Mouse (Mus musculus) thymus, adult 2 months (tissue): Measurements from ENCODE around the gene Gigyf1. TPM values are rescaled to one million over a fixed set of nuclear protein-coding genes. Genes with fewer than 3 reads are reported as not detected.

Experiments
- DNase-seq: peaks from one replicate; pipeline ENCODE4 v3.0.0; 2021
- H3K27ac ChIP-seq: fragments of 200-500 bp; 2 replicates; pipeline ENCODE4 v1.5.1; 2012; ENCODE audit warnings: low read length, control low read depth; ENCODE audit not compliant: control insufficient read depth, insufficient read depth
- H3K27me3 ChIP-seq: fragments of 200-500 bp; 2 replicates; pipeline ENCODE4 v1.6.1; 2012; ENCODE audit warnings: mild to moderate bottlenecking, low read length, moderate library complexity, mixed read lengths; ENCODE audit not compliant: control insufficient read depth, insufficient read depth
- H3K36me3 ChIP-seq: fragments of 200-500 bp; 2 replicates; pipeline ENCODE4 v1.6.1; 2012; ENCODE audit warnings: mild to moderate bottlenecking, low read length, moderate library complexity; ENCODE audit not compliant: control insufficient read depth, insufficient read depth
- H3K4me1 ChIP-seq: fragments of 200-500 bp; replicated peaks from 2 replicates; pipeline ENCODE4 v1.6.1; 2012; ENCODE audit warnings: low read length; ENCODE audit not compliant: control insufficient read depth, insufficient read depth
- H3K4me3 ChIP-seq: fragments of 200-500 bp; 2 replicates; pipeline ENCODE4 v1.5.1; 2012; ENCODE audit warnings: mild to moderate bottlenecking, low read length, control low read depth, moderate library complexity; ENCODE audit not compliant: control insufficient read depth, insufficient read depth
- CTCF ChIP-seq: fragments of 200-500 bp; IDR thresholded peaks from 2 replicates; pipeline ENCODE4 v1.5.1; 2012; ENCODE audit warnings: mild to moderate bottlenecking, control low read depth, low read length, moderate library complexity, borderline replicate concordance; ENCODE audit not compliant: control insufficient read depth, poor library complexity, insufficient read depth; ENCODE audit errors: extremely low read depth
- POLR2A ChIP-seq: fragments of 200-500 bp; IDR thresholded peaks from 2 replicates; pipeline ENCODE4 v1.6.1; 2012; ENCODE audit warnings: mild to moderate bottlenecking, low read length, control low read depth, moderate library complexity; ENCODE audit not compliant: control insufficient read depth, poor library complexity, insufficient read depth; ENCODE audit errors: extremely low read depth
- WGBS: fragments of 180-500 bp; shearing (Covaris S2); methylation state at CpG from one replicate; pipeline ENCODE4 v1.1.7; 2018; 5-methylcytosine and 5-hydroxymethylcytosine counted together
- polyA plus RNA-seq: library from polyadenylated mRNA; depleted of rRNA; stranded (reverse); fragments of >200 nt; gene quantifications from 2 replicates; pipeline ENCODE4 v1.2.3, GENCODE M21; 2012; rRNA removed

The Gigyf1 gene
- polyA plus RNA-seq, 1 experiment, result 84.3 TPM

GRCm38 (mm10) chr5:137569665-137570064 lies 51.3 kb downstream of the Gigyf1 start, which contains the start of gene Tfr2:
Tfr2 (plus strand) TSS chr5:137569840.
- no peak within 1 kb of the TSS for H3K4me3 ChIP-seq

DNA sequence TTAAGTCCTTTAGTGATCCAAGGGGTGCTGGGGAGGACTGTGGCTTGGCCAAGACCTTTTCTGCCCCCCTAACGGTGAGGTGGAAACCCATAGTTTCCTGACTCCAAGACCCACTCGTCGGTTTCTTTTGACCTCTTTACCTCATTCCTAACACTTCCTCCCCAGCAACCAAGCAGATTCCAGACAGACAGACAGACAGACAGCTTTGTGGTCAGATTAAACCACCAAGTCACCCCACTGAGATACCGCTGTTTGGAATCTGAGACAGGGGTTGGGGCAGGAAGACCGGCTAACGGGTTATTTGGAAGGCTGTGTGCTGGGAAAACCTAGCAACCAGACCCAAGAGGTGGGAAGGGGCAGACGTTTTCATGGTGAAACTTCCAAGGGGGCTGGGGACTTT lies 51.8 kb downstream of the Gigyf1 start:
- no peak overlapping the region for H3K27ac ChIP-seq
- no peaks in the 10 kb centered on the region for H3K36me3 ChIP-seq
- H3K4me3 ChIP-seq, result no peak overlapping the region
- TF ChIP-seq POLR2A (no peak), CTCF (no peak)
- H3K27me3 ChIP-seq, result no peaks in the 10 kb centered on the region
- H3K4me1 ChIP-seq, result peaks cover 24% of the 10 kb centered on the region
- no peak for DNase-seq
- 6% methylated on average over 7 of the region's 7 CpGs for WGBS

More at GRCm38 (mm10) chr5:137569665-137570064, 51.3 kb downstream of the Gigyf1 start, which contains the start of gene Tfr2:
- TF ChIP-seq CTCF (no peak), POLR2A (no peak)
- no peak within 1 kb of the TSS for H3K27ac ChIP-seq
- peak; percentile 50 for DNase-seq
- WGBS, result 7% methylated on average over 9 of the region's 9 CpGs
- no peaks in the 10 kb centered on the region for H3K27me3 ChIP-seq
- H3K36me3 ChIP-seq, result no peaks in the 10 kb centered on the region
- peaks cover 24% of the 10 kb centered on the region for H3K4me1 ChIP-seq

- Histone ChIP-seq H3K27ac (no peak overlapping the region), H3K36me3 (no peaks in the 10 kb centered on the region), H3K4me1 (peaks cover 24% of the 10 kb centered on the region), H3K4me3 (no peak overlapping the region), H3K27me3 (no peaks in the 10 kb centered on the region)
- TF ChIP-seq POLR2A, result no peak
- TF ChIP-seq CTCF, result no peak
- no peak for DNase-seq
- WGBS, result 14% methylated on average over 17 of the region's 17 CpGs
These were observed 52.6 kb downstream of the Gigyf1 start for GRCm38 (mm10) chr5:137570691-137571586.

- DNase-seq, result no peak
- WGBS, result 90% methylated on average over 27 of the region's 27 CpGs
- Histone ChIP-seq H3K36me3 (no peaks in the 10 kb centered on the region), H3K27me3 (no peaks in the 10 kb centered on the region), H3K27ac (no peak overlapping the region), H3K4me1 (peaks cover 17% of the 10 kb centered on the region), H3K4me3 (no peak overlapping the region)
- TF ChIP-seq POLR2A, result no peak
- TF ChIP-seq CTCF, result no peak
These were observed 56.1 kb downstream of the Gigyf1 start for GRCm38 (mm10) chr5:137574470-137574901.

Other genes with a start within 250 kb of the Gigyf1 start
- 90.2 and 97.1 TPM in 2 replicates for gene Ache, start 231.0 kb upstream of the Gigyf1 start, polyA plus RNA-seq
- gene Ufsp1, start 223.9 kb upstream of the Gigyf1 start, polyA plus RNA-seq, result 41.1 and 44.1 TPM in 2 replicates
- 432 and 434 TPM in 2 replicates for gene Srrt, start 210.9 kb upstream of the Gigyf1 start, polyA plus RNA-seq
- gene Trip6, start 204.1 kb upstream of the Gigyf1 start, polyA plus RNA-seq, result 25.0 and 28.0 TPM in 2 replicates
- 37.4 and 39.2 TPM in 2 replicates for gene Slc12a9, start 185.0 kb upstream of the Gigyf1 start, polyA plus RNA-seq
- gene Ephb4, start 168.4 kb upstream of the Gigyf1 start, polyA plus RNA-seq, result 9.2 and 10.4 TPM in 2 replicates
- 0.24 and 0.36 TPM in 2 replicates for gene Zan, start 41.5 kb upstream of the Gigyf1 start, polyA plus RNA-seq
- gene Pop7, start 16.0 kb upstream of the Gigyf1 start, polyA plus RNA-seq, result 65.5 and 68.7 TPM in 2 replicates
- not detected in 2 replicates for gene Epo, start 14.7 kb downstream of the Gigyf1 start, polyA plus RNA-seq
- 1,444 and 1,492 TPM in 2 replicates for gene Gnb2, start 15.0 kb downstream of the Gigyf1 start, polyA plus RNA-seq
- 0.20 TPM in 1 of 2 replicates, not detected in the other for gene Actl6b, start 35.0 kb downstream of the Gigyf1 start, polyA plus RNA-seq
- 0.49 and 2.4 TPM in 2 replicates for gene Tfr2, start 51.3 kb downstream of the Gigyf1 start, polyA plus RNA-seq
- 252 and 273 TPM in 2 replicates for gene Mospd3, start 82.5 kb downstream of the Gigyf1 start, polyA plus RNA-seq
- gene Pcolce, start 95.2 kb downstream of the Gigyf1 start, polyA plus RNA-seq, result 21.9 and 29.7 TPM in 2 replicates
- 0.27 and 0.31 TPM in 2 replicates for gene Fbxo24, start 110.5 kb downstream of the Gigyf1 start, polyA plus RNA-seq
- gene Lrch4, start 110.6 kb downstream of the Gigyf1 start, polyA plus RNA-seq, result 576 and 587 TPM in 2 replicates
- gene Gm20605, start 110.6 kb downstream of the Gigyf1 start, polyA plus RNA-seq, result 149 and 153 TPM in 2 replicates
- 576 and 646 TPM in 2 replicates for gene Sap25, start 122.8 kb downstream of the Gigyf1 start, polyA plus RNA-seq
- 2.2 and 2.5 TPM in 2 replicates for gene Irs3, start 127.2 kb downstream of the Gigyf1 start, polyA plus RNA-seq
- 205 and 213 TPM in 2 replicates for gene Agfg2, start 166.2 kb downstream of the Gigyf1 start, polyA plus RNA-seq
- 97.2 and 110 TPM in 2 replicates for gene Nyap1, start 223.1 kb downstream of the Gigyf1 start, polyA plus RNA-seq
- gene Tsc22d4, start 227.2 kb downstream of the Gigyf1 start, polyA plus RNA-seq, result 670 and 672 TPM in 2 replicates